Mouse (Mus musculus) megakaryocyte, embryonic 14.5 days (primary cell): Measurements from ENCODE around the gene Ttc7b. TPM values are rescaled to one million over a fixed set of nuclear protein-coding genes. Genes with fewer than 3 reads are reported as not detected.

ENCODE experiments used
- H3K27me3 ChIP-seq: replicated peaks from 2 replicates; pipeline ENCODE3; 2012; ENCODE audit warnings: inconsistent platforms
- H3K36me3 ChIP-seq: replicated peaks from 2 replicates; pipeline ENCODE3; 2012; ENCODE audit warnings: low read length, inconsistent platforms, mixed read lengths
- H3K4me1 ChIP-seq: 2 replicates; pipeline ENCODE4 v1.6.1; 2012; ENCODE audit warnings: inconsistent platforms
- H3K4me3 ChIP-seq: replicated peaks from 2 replicates; pipeline ENCODE3; 2012; ENCODE audit warnings: moderate library complexity, mild to moderate bottlenecking, inconsistent platforms
- H3K9me3 ChIP-seq: 2 replicates; pipeline ENCODE4 v1.6.1; 2012; ENCODE audit warnings: inconsistent platforms
- FLI1 ChIP-seq: IDR thresholded peaks from 2 replicates; pipeline ENCODE4 v1.6.1; 2012; ENCODE audit warnings: low read length, inconsistent platforms, mixed read lengths
- GATA1 ChIP-seq: IDR thresholded peaks from 3 replicates; pipeline ENCODE4 v1.6.1; 2012; ENCODE audit warnings: mixed read lengths, low read length, inconsistent platforms, borderline replicate concordance
- polyA plus RNA-seq: library from polyadenylated mRNA; stranded (reverse); fragments of >175 nt; gene quantifications from 2 replicates; pipeline ENCODE4 v1.2.3, GENCODE M21; 2012; ENCODE audit warnings: low replicate concordance; ENCODE audit not compliant: insufficient read depth

The Ttc7b gene
- polyA plus RNA-seq, 1 experiment = 170 TPM

DNA sequence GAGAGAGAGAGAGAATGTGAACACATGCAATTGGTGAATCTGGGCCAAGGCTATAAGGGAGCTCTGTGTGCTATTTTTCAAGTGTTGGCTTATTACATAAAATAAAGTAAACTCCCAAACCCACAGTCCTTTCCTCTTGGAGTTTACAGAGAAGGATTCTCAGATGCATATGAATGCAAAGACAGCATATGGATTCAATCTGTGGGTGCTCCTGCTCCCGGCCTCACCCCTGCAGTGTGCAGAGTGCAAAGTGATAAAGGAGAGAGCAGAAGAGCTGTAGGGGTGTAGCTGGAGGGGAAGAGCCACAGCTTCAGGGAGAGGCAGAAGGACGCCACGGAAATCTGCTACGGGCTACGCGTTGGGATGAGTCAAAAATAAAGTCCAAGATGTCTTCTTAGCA lies 258.9 kb downstream of the Ttc7b start:
- H3K4me3 ChIP-seq = no peak overlapping the region
- H3K36me3 ChIP-seq = no peaks in the 10 kb centered on the region
- TF ChIP-seq GATA1 = no peak
- no peak for TF ChIP-seq FLI1
- H3K4me1 ChIP-seq = 0 out of 2 replicates have a peak, but pooled peaks cover 3% of the 10 kb centered on the region
- H3K9me3 ChIP-seq = no peaks in the 10 kb centered on the region
- peaks cover 36% of the 10 kb centered on the region for H3K27me3 ChIP-seq

DNA sequence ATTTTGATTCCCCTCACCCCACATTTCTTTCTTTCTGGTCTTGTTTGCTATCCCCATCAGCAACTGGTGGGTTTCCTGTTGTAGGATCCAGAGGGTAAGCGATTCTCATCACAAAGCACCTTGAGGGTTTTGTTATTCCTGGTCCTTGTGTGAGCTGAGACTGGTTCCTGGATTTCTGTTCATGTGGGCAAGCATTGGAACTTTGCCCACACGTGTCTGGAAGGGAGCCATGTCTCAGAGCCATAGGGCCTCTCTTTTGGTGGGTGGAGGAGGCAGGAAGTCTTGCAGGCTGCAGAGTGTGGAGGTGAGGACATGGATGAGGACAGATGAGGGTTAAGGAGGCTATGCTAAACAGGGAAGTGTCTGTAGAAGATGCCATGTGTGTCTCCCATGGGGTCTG lies 260.5 kb downstream of the Ttc7b start:
- H3K4me3 ChIP-seq = no peak overlapping the region
- TF ChIP-seq FLI1 (no peak), GATA1 (no peak)
- H3K27me3 ChIP-seq = peaks cover 37% of the 10 kb centered on the region
- H3K36me3 ChIP-seq = no peaks in the 10 kb centered on the region
- H3K4me1 ChIP-seq = 0 out of 2 replicates have a peak, but pooled peaks cover 3% of the 10 kb centered on the region
- H3K9me3 ChIP-seq = no peaks in the 10 kb centered on the region

DNA sequence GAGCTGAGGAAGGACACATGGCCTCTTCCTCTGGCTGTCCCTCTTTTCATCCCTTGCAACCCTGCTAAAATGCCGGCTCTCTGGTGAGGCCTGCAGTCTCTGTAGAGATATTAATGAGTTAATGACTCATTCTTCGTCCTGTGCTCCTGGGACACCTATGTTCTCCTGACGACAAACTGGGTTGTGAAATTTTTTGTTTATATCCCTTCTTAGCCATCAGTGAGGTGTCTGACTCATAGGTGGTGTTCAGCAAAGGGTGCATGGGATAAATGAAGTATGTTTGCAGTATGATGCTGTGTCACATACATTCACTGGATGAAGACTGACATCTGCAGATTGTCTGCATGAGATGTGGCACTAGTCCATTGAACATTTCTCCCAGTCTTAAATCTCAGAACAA lies 262.8 kb downstream of the Ttc7b start:
- H3K4me3 ChIP-seq = no peak overlapping the region
- no peaks in the 10 kb centered on the region for H3K36me3 ChIP-seq
- H3K4me1 ChIP-seq = 0 out of 2 replicates have a peak, but pooled peaks cover under 1% of the 10 kb centered on the region
- peaks cover 35% of the 10 kb centered on the region for H3K27me3 ChIP-seq
- TF ChIP-seq FLI1 (no peak), GATA1 (no peak)
- H3K9me3 ChIP-seq = no peaks in the 10 kb centered on the region

DNA sequence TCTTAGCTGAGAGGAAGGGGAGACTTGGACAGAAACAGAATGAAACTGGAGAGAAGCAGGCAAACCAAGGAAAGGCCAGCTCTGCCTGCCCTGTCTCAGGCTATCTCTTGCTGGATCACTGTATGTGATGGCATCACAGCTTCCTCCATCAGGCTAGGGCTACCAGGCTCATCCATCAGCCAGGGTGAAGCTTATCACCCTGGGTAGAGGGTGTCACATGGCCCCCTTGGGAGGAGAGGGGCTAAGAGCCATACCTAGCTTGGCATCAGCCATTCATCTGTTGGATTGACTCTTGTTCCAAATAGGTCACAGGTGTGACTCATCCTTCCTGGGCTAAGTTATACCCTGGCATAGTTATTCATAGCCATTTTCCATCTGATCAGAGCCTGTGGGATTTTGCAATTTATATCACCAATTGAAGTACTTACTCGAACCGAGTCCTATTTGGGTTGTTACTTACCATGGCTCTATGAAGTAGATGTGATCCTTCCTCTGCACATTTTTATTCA lies 265.1 kb downstream of the Ttc7b start:
- no peaks in the 10 kb centered on the region for H3K36me3 ChIP-seq
- TF ChIP-seq GATA1 (no peak), FLI1 (no peak)
- H3K9me3 ChIP-seq = no peaks in the 10 kb centered on the region

DNA sequence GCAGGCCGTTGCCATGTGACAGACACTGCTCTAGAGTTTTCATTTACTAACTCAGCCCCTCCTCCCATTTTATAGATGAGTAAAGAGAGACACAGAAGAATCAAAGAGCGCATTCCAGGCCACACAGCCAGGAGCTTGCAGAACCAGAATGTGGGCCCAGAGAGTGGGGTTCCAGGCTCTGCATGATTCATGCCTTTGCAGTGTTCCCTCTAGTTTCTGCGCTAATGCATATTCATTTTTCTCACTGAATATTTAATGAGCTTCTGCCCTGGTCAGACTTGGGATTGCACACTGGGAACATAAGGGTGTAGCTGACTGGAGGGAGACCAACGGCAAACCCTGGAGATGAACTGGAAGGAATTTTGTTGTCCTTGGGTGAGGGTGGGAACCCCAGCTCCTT lies 266.2 kb downstream of the Ttc7b start:
- H3K9me3 ChIP-seq = no peaks in the 10 kb centered on the region
- no peaks in the 10 kb centered on the region for H3K36me3 ChIP-seq
- peaks cover 32% of the 10 kb centered on the region for H3K27me3 ChIP-seq
- H3K4me1 ChIP-seq = no peaks in the 10 kb centered on the region
- TF ChIP-seq GATA1 = no peak
- TF ChIP-seq FLI1 = no peak
- H3K4me3 ChIP-seq = no peak overlapping the region

More for the DNA sequence above, 265.1 kb downstream of the Ttc7b start:
- no peaks in the 10 kb centered on the region for H3K4me1 ChIP-seq
- H3K4me3 ChIP-seq = no peak overlapping the region
- peaks cover 36% of the 10 kb centered on the region for H3K27me3 ChIP-seq

Other genes starting within 250 kb of the Ttc7b start
- 1.3 and 4.9 TPM in 2 replicates for gene Rps6ka5, start 206.2 kb upstream of the Ttc7b start, polyA plus RNA-seq